Mouse (Mus musculus) hindlimb bud, embryonic 11.5 days (tissue): ENCODE measurements around the gene Nme4.
A peak's percentile ranks its signal among the peaks of the same experiment; 100 is the strongest.

Experiments
- DNase-seq: peaks from one replicate; pipeline ENCODE4 v3.0.0-alpha.2; 2012; ENCODE audit warnings: low read depth, low spot score; ENCODE audit errors: extremely low spot score

Nme4 gene

DNA sequence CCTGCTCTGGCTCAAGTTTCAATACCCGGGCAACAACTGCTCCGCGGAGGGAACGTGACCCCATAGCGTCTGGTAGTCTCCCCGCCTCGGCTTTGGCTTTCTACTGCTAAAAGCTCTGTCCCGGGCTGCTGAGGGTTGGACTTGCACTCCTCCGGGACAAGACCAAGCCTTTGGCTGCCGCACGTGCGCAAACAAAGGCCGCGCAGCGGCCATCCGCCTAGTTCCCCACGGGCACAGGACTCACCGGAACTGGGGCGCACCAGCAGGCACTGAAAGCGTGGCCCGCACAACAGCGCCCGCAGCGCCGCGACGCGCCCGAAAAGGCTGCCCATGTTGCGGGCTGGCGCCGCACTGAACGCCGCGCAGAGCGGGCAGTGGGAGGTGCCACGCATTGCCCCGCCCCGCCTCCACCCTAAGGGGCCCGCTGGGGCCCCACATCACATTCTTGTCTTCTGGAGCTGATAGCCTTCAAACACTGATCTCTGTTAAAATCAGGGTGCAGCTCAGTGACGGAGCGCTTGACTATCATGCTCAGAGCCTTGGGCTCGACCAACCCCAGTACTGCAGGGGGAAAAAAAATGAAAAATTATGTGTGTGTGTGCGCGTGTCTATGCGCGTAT lies at the start of gene Nme4:
Gene Nme4 (minus strand): TSS at position 482 of the 620 bp plus-strand sequence.
- DNase-seq: no peak

DNA sequence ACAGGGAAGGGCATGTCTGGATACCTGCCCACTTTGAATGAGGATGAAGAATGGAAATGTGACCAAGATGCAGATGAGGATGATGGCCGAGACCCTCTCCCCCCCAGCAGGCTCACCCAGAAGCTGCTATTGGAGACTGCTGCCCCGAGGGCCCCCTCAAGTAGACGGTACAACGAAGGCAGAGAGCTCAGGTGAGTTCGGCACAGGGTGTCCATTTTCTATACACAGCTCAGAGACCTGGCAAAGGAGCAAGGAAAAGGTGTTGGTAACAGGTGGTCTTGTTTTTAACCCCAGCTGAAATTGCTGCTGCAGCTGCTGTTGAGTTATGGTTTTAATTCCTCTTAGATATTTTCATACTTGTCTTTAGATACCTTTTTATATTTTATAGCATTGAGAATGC lies 48.0 kb upstream of the Nme4 start:
- DNase-seq: no peak

DNA sequence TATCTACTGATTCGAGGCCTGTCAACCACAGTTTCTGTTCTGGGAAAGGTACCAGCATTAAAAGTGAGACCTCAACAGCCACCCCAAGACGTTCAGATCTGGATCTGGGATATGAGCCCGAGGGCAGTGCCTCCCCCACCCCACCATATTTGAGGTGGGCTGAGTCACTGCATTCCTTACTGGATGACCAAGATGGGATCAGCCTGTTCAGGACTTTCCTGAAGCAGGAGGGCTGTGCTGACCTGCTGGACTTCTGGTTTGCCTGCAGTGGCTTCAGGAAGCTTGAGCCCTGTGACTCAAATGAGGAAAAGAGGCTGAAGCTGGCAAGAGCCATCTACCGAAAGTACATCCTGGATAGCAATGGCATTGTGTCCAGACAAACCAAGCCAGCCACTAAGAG lies 47.4 kb upstream of the Nme4 start:
- no peak for DNase-seq

DNA sequence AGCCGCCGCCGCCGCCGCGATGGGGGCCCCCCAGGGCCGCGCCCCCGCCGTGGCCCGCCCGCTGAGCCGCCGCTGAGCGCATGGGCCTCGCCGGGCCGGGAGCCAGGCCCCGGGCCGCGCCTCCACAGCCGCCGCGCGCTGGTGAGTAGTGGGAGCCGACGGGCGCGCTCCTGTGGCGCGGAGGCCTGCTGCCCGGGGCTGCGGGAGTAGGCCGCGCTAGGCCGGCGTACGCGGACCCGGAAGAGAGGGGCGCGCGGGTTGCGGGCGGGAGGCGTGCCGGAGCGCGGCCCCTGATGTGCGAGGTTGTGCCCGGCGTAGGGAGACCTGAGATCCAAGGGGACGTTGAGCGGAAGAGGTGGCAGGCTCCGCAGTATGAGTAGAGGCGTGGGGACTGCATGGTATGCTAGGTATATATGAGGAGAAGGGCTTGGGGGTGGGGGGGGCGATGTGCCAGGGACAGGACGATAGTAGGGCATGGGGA lies 43.5 kb upstream of the Nme4 start:
- DNase-seq: no peak

DNA sequence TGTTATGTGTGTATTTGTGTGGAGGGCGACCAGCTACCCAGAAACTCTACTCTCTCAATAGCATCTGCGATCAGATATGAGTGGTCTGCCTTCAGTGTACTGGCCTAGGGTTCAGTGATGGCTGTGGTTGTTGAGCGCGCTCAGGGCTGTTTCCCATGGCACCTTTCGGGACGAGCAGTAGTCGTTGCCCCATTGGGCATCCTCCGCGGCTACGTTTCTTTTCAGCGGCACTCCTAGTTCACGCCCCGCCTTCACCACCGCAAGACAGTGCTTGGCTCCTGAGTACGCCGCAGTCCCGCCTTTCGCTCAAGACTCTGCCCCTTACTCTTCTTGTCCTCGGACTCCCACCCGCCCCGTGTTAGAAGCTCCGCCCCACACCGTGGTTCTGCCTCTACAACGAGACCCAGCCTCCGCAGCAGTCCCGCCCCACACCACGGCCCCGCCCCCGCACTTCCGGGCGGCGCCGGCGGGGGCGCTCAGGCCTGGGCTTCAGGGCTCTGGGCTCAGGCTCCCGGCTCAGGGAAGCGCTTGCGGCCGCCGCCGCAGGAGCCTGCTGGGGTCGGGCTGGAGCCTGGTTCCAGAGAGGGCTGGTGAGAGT lies 42.9 kb upstream of the Nme4 start, which contains the start of gene Axin1:
Gene Axin1 (plus strand): TSS at position 450 of the 598 bp plus-strand sequence.
- DNase-seq: peak; percentile 77

DNA sequence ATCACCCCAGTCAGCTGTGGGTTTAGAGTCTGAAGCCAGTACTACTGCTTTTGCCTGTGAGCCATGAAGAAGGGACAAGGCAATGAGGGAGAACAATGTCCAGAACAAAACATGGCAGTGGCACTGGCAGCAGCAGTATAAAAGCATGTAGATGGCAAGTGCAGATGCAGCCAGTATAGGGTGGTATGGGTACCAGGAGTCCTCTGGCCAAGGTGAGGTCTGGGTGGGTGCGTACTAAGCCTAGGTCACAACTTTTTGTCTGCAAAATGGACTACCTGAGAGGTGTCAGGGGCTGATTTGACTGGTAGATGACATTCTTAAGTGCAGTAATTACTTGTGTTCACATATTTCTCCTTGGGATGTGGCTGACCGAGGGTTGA lies 42.3 kb upstream of the Nme4 start:
- DNase-seq: no peak

DNA sequence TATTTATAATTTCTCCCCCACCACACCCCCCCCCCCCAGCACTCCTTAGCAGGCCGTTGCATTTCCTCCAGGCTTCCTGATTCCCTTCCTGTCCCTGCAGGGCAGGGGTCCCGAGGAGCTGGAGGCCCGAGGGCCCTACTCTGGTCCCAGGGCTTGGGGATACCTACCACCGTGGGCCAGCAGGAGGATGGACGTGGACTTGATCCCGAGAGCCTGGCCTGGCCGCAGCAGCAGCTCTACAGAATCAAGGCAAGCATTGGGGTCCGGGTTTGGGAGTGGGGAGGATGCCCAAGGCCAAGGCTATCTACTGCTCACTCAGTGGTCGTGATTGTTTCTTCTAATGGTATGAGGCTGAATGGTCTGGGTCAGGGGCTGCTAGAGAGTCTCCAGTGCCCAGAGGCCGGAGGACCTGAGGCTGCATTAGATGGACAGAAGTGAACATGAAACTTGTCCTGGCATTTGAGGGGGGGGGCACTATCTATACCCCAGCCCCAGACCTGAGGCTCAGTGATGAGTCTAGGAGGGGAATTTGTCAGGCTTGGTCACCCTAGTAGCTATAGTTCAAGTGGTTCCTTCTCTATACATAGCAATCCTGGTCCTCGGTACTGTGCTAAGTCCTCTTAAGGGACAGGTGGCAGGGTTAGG lies 41.8 kb upstream of the Nme4 start:
- DNase-seq: no peak

DNA sequence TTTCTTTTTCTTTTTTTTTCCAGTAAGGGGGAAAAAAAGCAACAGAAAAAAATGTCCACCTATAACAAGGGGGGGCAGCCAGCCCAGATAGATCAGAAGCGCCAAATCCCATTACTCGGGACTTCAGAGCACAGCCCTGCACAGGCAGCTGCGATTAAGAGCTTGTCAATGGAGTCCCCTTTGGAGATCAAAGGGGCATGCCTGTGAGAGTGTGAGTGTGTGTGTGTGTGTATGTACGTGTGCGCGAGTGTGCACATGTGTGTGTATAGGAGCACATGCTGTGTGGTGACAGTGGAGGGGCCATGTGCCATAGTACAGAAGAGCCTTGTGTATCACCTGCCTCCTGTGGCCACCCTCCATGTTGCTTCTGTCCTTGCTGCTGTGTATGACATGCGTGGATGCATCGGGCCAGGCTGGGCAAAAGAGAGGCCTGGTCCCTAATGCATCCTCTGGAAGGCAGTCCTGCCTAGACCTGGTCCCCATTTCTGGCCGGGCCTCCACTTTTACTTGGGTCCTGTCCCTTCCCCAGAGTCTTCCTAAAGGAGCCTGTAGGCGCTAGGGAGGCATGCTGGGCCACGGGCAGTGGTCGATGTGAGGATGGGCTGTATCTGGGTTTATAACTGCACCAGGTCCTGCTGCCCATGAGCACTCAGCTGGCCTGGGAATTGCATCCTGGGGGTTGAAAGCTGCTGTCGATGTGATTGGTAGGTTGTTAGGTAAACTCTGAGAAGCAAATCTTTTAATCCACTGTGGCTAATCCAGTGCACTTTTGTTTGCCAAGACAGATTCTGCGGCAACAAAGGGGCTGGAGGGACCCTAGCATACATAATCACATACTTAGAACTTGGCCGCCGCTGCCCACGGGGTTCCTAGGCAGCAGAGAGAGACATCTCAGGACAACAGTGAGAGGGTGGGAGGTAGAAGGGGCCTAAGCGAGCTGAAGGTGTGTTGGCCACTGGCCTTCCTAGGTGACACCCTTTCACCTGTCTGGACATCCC lies 36.8 kb upstream of the Nme4 start:
- DNase-seq: no peak

DNA sequence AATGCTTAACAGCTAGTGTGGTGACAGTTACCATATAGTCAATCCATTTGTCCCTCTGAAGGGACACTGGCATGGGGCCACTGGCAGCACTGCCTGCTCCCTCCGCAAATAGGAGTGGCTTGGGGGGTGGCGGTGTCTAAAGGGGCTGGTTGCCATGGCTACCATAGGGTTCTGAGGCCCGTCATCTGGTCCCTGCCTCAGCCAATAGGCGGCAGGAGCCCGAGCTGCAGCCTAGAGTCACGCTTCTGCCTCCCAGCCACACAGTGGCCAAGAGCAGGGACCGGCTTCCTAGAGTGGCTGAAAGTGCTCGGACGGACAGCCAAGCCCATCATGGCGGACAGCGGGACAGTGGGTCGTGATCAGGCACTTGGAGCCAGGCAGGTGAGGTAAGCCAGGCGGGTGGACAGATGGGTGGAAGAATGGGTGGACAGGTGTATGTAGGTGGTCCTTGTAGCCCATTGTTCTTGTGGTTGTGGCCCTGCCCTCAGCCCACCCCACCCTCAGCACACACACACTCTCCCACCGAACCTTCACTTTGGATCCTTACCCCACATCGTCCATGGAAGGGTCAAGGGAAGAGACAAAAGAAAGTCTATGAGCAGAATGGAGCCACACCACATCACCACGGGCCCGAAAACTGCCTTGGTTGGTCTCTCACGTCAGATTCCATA lies 35.8 kb upstream of the Nme4 start:
- no peak for DNase-seq

DNA sequence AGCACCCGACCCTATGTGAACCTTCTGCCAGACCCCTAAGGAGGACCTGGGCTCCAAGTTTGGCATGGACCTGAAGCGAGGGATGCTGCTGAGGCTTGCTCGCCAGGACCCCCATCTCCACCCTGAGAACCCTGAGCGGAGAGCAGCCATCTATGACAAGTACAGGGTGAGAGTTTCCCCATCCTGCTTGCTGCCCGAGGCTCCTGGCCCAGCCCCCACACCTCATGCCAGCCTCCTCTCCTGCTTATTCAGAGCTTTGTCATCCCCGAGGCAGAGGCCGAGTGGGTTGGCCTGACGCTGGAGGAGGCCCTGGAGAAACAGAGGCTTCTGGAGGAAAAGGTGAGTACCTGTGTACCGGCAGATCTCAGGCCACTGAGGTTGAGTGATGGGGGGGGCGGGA lies 29.8 kb upstream of the Nme4 start:
- no peak for DNase-seq

DNA sequence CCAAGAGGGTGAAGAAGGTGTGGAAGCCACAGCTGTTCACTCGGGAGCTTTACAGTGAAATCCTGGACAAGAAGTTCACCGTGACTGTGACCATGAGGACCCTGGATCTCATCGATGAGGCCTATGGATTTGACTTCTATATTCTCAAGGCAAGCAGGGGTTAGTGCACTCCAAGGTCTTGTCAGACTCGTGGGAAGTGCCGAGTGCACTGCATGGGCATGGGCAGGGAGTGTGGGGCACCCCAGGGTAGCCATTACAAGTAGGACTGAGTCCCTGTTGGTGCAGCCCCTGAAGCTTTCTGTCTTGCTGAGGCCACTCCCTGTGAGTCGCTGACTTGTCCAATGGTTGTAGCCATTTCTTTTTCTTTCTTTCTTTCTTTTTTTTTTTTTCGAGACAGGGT lies 29.2 kb upstream of the Nme4 start:
- DNase-seq: no peak

DNA sequence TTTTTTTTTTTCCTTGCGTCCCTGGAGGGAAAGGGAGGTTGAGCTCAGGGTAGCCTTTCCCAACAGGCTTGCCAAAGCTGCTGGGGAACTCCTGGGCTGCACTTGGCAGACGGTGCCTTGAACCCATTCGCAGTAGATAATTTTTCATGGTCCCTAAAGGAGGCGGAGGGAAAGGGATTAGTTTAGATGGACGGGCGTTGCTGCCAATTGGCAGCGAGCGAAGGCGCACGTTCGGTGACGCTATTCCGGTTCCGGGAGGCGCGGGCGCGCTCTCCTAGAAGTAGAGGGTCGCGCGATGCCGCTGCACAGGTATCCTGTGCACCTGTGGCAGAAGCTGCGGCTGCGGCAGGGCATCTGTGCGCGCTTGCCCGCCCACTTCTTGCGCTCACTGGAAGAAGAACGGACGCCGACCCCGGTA lies 27.9 kb upstream of the Nme4 start, which contains the start of gene Mrpl28:
Gene Mrpl28 (plus strand): TSS at position 234 of the 418 bp plus-strand sequence.
- DNase-seq: peak; percentile 99

DNA sequence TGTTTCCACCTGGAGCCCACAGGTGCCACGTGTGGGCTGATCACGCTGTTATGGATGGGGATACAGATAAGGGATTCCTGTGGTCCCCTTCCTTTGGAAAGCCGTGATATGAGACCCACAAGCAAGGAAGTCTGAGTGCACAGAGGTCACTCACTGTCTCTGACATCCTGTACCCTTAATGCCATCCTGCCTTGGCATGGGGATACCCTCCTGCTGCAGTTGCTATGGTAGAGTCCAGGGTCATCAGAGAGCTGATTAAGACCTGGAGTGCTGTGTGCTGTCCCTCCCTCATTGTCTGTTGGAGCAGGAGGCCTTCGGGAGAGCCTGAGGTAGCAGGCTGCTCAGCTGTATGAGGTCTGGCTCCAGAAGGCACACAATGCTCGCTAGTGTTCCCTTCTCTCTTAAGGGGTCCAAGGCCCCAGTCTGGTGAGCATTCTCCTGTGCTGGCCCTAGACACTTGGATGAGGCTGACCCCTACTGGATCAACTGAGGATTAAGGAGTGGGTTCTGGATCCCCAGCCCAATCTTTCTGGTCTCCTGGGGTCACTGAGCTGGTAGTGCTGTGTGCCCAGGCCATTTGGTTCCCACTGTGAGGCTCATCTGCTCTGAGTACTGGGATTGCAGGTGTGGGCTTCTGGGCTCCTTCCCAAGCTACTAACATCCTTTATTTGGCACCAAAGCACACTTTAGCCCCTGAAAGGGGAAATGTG lies 27.2 kb upstream of the Nme4 start:
- no peak for DNase-seq

DNA sequence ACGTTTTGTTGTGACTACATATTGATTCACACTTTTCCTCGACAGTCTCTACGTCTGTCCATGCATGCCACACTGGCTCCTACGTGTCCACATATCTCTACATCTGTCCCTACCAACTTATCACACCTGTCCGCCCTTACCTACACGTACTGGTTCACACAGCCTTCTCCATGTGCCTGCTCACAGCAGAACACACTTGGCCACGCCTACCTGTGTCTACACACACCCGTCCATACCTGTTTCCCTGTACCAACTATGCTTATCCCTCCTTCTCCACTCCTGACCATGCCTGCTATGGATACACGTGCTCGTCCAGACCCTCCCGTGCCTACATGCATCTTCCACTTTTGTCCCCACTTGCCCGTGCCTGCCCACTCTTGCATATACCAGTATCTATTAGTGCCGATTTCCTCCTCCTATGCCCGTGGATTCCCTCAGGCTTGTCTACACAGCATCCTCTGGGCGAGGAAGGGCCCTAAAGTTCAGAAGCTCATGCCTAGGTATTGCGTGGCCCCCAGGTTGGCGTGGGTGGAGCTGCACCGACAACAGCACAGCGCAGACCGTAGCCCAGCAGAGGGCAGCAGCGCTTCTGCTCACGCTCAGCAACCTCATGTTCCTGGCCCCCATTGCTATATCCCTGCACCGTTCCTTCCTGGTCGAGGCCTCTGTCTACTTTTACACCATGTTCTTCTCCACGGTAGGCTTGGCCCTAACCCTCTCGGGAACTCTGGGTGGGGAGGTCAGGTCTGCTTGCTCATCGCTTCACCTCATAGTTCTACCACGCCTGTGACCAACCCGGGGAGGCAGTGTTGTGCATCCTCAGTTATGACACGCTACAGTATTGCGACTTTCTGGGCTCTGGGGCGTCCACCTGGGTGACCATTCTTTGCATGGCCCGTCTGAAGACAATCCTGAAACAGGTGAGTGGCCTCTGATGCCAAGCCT lies 24.6 kb upstream of the Nme4 start:
- no peak for DNase-seq

DNA sequence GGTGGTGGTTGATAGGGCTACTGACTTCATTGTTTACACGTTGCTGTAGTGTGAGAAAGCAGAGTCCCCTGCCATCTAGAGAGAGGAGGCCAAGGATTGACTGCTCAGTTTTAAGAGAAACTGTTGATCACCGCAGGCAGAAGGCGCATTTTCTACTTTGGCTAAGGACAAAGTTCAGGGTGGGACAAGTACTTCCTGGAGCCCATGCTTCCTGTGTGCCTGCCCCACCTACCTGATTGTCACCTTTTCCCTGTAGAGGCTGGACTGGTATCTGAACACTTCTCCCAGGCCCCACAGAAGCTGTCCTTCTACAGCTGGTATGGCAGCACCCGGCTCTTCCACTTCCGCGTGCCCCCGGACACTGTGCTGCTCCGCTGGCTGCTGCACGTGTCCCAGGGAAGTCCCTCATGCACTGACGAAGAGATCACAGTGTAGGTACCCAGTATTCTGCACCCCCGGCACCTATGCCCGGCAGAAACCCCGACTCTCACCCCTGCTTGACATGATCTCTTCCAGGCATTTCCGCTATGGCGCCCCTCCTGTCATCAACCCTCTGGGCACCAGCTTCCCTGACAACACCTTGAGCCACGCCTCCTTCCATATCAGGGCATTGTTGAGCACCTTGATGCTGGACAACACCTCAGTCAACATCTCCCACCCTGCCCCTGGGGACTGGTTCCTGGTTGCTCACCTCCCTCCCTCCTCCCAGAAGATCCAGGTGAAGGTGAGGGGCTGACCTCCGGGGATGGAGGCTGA lies 21.3 kb upstream of the Nme4 start:
- DNase-seq: no peak

DNA sequence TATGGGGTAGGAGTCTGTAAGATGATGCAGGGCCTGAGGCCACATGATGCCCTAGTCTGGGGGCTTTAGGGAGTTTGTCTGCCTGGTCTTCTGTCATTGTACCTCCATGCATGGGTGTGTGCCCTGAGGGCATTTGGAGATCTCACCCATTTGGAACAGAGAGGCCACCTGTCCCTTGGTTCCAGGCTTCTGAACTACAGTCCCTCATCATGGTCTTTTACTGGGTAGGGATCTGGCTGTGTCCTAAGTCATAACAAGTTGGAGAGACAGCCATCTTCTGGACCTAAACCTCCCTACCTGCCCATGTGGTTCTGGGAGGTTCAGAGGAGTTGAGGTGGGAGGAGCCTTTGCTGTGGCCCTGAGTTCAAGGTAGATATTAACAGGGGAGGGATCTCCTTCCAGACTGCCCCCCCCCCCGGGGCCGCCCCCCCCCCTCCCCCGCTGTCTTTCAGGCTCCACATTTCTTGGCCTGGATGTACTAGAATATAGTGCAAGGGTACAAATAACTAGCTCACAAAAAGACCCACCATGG lies 20.6 kb upstream of the Nme4 start:
- DNase-seq: no peak

DNA sequence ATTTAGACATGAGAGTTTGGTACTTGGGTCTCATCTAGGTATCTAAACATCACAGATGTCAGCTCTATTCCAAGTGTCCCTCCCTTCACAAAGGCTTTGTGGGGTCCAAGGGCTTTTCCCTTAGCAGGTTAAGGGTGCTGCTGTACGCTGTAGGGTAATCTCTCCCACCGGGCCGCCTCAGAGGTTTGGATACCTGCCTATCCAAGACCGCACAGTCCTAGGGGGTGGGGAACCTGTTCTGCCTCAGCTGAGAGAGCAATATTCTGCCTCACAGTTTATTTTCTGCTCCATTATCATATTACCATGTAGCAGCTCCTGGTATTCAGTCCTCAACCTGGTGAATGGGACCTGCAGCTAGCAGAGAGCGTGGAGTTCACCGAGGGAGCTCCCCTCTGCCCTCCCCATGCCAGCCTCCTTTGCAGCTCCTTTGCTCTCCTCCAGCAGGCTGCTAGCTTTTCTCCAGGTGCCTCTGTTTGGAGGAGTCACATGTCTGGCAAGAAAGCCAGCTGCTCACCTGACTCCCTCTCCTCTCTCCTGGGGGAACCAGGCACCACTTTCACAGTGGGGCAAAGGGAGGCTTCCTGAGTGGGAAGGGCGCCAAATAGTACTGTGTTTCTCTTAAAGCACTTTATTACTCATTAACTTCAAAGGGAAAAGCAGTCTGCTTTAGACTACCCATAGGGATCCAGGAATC lies 19.9 kb upstream of the Nme4 start:
- DNase-seq: no peak
